Mouse (Mus musculus) megakaryocyte, adult 5-6 weeks (primary cell): ENCODE measurements around the gene Snap29. TPM values are rescaled to one million over a fixed set of nuclear protein-coding genes. Genes with fewer than 3 reads are reported as not detected.

ENCODE experiments used
- ATAC-seq: 2 replicates; pipeline ENCODE4 v1.8.0; 2016; ENCODE audit warnings: mild to moderate bottlenecking, inconsistent platforms; ENCODE audit not compliant: poor library complexity, severe bottlenecking
- total RNA-seq, 2 experiments: library from RNA; stranded (forward) in 1 of 2; stranded (reverse) in 1 of 2; fragments of 153-499, 151-499 nt in 1 of 2; fragments of 221-1000, 200-1000 nt in 1 of 2; gene quantifications; 2 replicates each; pipeline versions ENCODE4 v1.2.3 to v1.2.4; 2015 to 2017

The Snap29 gene
- total RNA-seq (2015) (29.6 and 35.1 TPM in 2 replicates), total RNA-seq (2017) (36.0 and 38.7 TPM in 2 replicates)

GRCm38 (mm10) chr16:17405736-17406443, at the start of gene Snap29, which contains the start of gene Pi4ka:
Snap29 (plus strand) TSS chr16:17405986.
Pi4ka (minus strand) TSS chr16:17406314.
- peak; percentile 98 for ATAC-seq

GRCm38 (mm10) chr16:17356031-17356430, 49.8 kb upstream of the Snap29 start:
- no peak for ATAC-seq

GRCm38 (mm10) chr16:17358787-17359186, 47.0 kb upstream of the Snap29 start:
- no peak for ATAC-seq

GRCm38 (mm10) chr16:17382306-17382705, 23.5 kb upstream of the Snap29 start:
- ATAC-seq: no peak

GRCm38 (mm10) chr16:17383594-17384326, 22.0 kb upstream of the Snap29 start:
- no peak for ATAC-seq

GRCm38 (mm10) chr16:17392784-17393183, 13.0 kb upstream of the Snap29 start:
- ATAC-seq: no peak

- 0 out of 2 replicates have a peak, but pooled peaks have one; percentile 21 for ATAC-seq
Observed at GRCm38 (mm10) chr16:17402855-17403254, 2.9 kb upstream of the Snap29 start.

- peak; percentile 25 for ATAC-seq
Observed at GRCm38 (mm10) chr16:17405271-17405696, 502 bp upstream of the Snap29 start.

GRCm38 (mm10) chr16:17406512-17407231, 886 bp downstream of the Snap29 start:
- no peak for ATAC-seq

- ATAC-seq: no peak
Observed at GRCm38 (mm10) chr16:17409046-17409445, 3.3 kb downstream of the Snap29 start.

GRCm38 (mm10) chr16:17410209-17410608, 4.4 kb downstream of the Snap29 start:
- ATAC-seq: no peak

- ATAC-seq: no peak
Observed at GRCm38 (mm10) chr16:17423021-17423420, 17.2 kb downstream of the Snap29 start.

- ATAC-seq: peak; percentile 47; the same call in 1 of the 2 replicates
Observed at GRCm38 (mm10) chr16:17432576-17432975, 26.8 kb downstream of the Snap29 start.

GRCm38 (mm10) chr16:17451541-17452372, 46.0 kb downstream of the Snap29 start, which contains the start of gene Crkl:
Crkl (plus strand) TSS chr16:17451987.
- peak; percentile 95 for ATAC-seq

GRCm38 (mm10) chr16:17452373-17452715, 46.6 kb downstream of the Snap29 start:
- peak; percentile 34 for ATAC-seq

GRCm38 (mm10) chr16:17456901-17457300, 51.1 kb downstream of the Snap29 start:
- no peak for ATAC-seq

GRCm38 (mm10) chr16:17460254-17460653, 54.5 kb downstream of the Snap29 start:
- ATAC-seq: peak; percentile 75

- no peak for ATAC-seq
Observed at GRCm38 (mm10) chr16:17461596-17461995, 55.8 kb downstream of the Snap29 start.

- ATAC-seq: no peak
Observed at GRCm38 (mm10) chr16:17463184-17463583, 57.4 kb downstream of the Snap29 start.
